Mouse (Mus musculus): Measurements from ENCODE around the gene Egfr.
A peak's percentile ranks its signal among the peaks of the same experiment; 100 is the strongest.

Gene Egfr

DNA sequence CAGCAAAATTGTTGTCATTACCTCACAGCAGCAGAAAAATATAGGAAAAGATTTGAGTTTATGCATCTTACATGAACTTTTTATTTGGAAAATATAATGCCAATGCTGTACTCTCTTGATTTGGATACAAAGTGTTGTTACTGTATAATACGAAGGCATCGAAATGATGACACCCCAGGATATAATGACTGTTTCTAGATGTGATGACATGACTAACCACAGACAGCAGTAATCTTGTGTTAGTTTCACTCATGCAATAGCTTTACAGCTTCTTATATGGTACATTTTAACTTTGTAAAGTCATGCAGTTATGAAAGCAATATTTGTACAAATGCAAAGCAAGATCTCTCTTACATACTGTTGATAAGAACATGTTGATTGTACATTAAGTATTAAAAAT is 165.5 kb downstream of the Egfr start:
- no peaks in the 10 kb centered on the region for H3K36me3 ChIP-seq (ENCODE audit: control insufficient read depth, insufficient read depth, low read length, poor library complexity, severe bottlenecking)
- H3K27me3 ChIP-seq (ENCODE audit: control insufficient read depth, insufficient read depth, low read length, poor library complexity, severe bottlenecking), result no peaks in the 10 kb centered on the region
- DNase-seq (ENCODE audit: low read depth, low spot score), result no peak

DNA sequence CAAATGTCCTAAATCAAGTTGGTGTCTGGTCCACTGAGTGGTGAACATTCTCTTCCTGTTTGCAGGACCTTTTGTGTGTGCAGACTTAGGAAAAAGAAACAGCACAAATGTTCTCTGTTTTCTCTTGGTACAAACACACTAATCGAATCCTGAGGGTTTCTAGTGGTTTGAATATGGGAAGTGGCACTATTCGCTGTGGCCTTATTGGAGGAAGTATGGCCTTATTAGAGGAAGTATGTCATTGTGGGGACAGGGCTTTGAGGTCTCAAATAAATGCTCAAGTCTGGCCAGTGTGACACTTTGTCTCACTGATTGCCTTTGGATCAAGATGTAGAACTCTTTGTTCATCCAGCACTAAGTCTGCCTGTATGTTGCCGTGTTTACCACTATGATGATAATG is 180.2 kb downstream of the Egfr start:
- Histone ChIP-seq H3K36me3 (ENCODE audit: control insufficient read depth, insufficient read depth, low read length, poor library complexity, severe bottlenecking) (no peaks in the 10 kb centered on the region), H3K27me3 (ENCODE audit: control insufficient read depth, insufficient read depth, low read length, poor library complexity, severe bottlenecking) (no peaks in the 10 kb centered on the region)
- peak; percentile 56 for DNase-seq (ENCODE audit: low read depth, low spot score)

DNA sequence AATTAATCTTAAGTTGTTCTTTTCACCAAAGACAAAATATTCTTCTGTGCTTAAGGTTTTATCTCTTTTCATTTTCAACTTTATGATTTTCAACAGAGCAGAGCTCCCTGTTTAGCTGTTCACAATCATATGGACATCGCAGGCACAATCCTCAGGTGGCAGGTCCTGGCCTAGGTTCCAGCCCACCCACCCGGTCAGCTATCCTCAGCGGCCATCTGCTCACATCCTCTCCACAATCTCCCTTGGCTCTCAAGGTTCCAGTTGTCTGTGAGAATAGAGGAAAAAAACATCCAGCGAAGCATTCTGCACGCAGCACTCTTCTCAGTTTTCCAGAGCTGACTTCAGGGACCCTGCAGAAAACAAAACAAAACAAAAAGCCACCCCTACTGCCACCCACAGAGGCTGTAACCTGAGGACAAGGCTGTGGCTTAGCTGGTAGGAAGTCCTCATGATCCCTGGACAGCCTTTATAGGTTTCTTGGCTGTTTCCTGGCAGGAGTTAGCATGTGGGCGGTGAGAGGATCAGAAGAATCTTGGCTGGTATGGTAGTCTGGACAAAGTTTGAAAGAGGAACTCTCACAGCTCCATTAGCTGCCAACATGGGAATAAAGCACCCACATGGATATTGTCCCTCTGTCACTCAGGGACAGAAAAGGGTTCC is 183.7 kb downstream of the Egfr start:
- Histone ChIP-seq H3K27me3 (ENCODE audit: control insufficient read depth, insufficient read depth, low read length, poor library complexity, severe bottlenecking) (no peaks in the 10 kb centered on the region), H3K36me3 (ENCODE audit: control insufficient read depth, insufficient read depth, low read length, poor library complexity, severe bottlenecking) (no peaks in the 10 kb centered on the region)
- DNase-seq (ENCODE audit: low read depth, low spot score), result no peak

DNA sequence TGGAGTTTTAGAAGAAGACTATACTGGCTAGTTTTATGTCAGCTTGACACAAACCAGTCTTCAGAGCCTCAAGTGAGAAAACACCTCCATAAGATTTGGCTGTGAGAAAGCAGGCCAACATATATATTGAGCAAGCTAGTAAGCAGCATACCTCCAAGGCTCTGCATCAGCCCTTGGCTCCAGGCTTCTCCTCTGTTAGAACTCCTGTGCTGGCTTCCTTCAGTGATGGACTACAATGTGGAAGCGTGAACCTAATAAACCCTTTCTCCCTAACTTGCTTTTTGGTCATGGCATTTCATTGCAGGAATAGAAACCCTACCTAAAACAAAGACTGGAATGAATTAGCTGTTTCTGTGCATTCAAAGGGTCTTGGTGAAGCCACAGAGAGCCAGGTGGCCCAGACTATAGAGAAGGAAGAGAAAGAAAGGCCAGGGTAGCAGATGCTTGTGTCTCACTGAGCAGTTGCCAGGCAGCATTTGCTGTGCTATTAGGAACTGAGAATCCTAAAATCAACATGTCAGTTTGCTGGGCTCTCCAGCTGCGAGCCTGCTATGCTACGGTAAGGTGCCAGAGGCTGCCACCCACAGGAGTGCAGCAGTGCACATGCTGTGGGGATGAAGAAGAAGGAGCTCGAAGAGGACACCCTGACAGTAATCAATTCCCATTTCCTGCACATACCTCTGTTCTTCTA is 189.2 kb downstream of the Egfr start:
- Histone ChIP-seq H3K36me3 (ENCODE audit: control insufficient read depth, insufficient read depth, low read length, poor library complexity, severe bottlenecking) (no peaks in the 10 kb centered on the region), H3K27me3 (ENCODE audit: control insufficient read depth, insufficient read depth, low read length, poor library complexity, severe bottlenecking) (no peaks in the 10 kb centered on the region)
- DNase-seq (ENCODE audit: low read depth, low spot score), result peak; percentile 16

DNA sequence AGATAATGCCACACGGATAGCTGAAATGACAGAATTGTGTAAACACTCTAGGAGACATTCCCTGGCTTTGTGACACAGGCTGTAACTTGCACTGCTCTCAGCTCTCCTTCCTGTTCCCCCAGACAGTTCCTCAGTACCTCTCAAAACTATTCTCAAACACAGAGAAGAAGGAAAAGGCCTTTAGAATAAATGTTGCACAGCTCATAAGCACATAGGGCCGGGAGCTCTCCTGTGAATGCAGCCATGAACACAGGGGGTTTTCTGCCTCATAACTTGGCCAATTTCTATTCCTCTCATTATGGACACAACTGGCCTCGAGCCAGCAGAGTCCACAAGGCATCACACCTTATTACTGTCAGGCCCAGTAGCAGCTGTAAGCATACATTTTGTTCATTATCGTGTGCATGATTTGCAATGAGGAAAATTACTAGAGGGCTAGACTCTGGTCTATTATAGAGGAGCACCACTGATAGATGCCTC is 190.0 kb downstream of the Egfr start:
- Histone ChIP-seq H3K27me3 (ENCODE audit: control insufficient read depth, insufficient read depth, low read length, poor library complexity, severe bottlenecking) (no peaks in the 10 kb centered on the region), H3K36me3 (ENCODE audit: control insufficient read depth, insufficient read depth, low read length, poor library complexity, severe bottlenecking) (no peaks in the 10 kb centered on the region)
- DNase-seq (ENCODE audit: low read depth, low spot score), result no peak

DNA sequence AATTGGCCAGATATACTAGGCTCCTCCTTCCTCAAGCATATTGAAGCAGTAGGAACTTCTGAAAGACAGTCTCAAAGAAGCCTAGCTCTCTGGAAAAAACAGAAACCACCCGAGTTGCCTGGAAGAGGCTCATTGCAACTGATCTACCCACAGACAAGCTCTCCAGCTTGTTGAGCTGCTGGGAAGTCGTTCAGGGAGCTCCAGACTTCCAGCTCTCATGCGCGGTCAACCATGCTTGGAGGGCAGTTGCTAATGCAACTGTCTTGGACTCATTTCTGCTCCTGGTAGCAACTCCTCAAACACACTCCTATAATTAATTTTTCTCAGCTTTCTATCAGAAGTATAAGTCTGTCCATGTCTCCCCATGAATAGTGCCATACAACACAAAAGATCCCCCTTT is 191.0 kb downstream of the Egfr start:
- no peaks in the 10 kb centered on the region for H3K27me3 ChIP-seq (ENCODE audit: control insufficient read depth, insufficient read depth, low read length, poor library complexity, severe bottlenecking)
- H3K36me3 ChIP-seq (ENCODE audit: control insufficient read depth, insufficient read depth, low read length, poor library complexity, severe bottlenecking), result no peaks in the 10 kb centered on the region
- DNase-seq (ENCODE audit: low read depth, low spot score), result no peak

DNA sequence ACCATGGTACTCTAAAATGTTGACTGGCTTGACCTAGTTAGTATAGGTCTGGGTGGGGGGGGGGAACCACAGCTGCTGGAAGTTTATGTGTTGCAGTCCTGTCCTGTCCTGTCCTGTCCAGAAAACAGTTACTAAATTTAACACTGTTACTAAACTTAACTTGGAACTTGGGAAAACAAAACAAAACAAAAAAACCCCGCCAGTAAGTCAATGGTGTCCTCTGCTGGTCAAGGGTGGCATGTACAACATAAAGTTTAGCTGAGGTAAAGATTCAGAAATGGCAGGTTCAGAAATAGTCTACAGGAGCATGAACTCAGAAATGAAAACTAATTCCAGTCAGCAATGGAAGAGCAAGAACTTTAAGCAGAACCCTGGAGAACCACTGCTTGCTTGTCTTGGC is 196.8 kb downstream of the Egfr start:
- peak; percentile 48 for DNase-seq (ENCODE audit: low read depth, low spot score)
- H3K36me3 ChIP-seq (ENCODE audit: control insufficient read depth, insufficient read depth, low read length, poor library complexity, severe bottlenecking), result no peaks in the 10 kb centered on the region
- no peaks in the 10 kb centered on the region for H3K27me3 ChIP-seq (ENCODE audit: control insufficient read depth, insufficient read depth, low read length, poor library complexity, severe bottlenecking)

DNA sequence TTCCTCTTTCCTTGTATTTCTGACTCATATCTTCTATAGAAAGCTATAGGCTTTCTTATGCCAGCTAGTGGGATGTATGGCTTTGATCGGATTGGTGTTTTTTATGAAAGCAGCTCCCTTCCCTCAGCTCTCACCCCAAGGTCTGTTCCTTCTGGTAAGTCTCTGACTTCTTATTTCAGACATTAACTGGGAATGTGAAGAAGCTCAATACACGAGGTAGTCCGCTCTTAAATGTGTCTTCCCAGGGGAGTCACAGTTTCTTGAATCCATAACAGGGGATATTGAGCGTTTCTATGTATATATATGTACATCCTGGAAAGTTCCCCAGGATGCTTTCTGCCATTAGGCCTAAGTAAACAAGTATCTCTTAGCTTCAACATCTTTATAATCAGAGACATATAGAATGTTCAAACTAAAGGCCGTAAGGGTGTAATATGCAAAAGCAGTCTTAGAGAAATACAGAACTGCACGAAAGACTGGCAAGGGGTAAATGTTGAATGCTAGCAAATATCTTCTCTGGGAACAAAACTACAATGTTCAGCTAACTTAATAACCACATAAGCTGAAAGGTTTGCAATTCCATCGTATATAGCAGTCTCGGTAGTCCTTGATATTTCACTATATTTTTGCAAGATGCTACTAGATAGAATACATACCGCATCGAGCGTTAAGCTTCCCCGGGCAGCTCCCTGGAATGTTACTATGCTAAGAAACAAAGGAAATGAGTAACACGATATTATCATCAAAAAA is 198.4 kb downstream of the Egfr start:
- Histone ChIP-seq H3K36me3 (ENCODE audit: control insufficient read depth, insufficient read depth, low read length, poor library complexity, severe bottlenecking) (no peaks in the 10 kb centered on the region), H3K27me3 (ENCODE audit: control insufficient read depth, insufficient read depth, low read length, poor library complexity, severe bottlenecking) (no peaks in the 10 kb centered on the region)
- no peak for DNase-seq (ENCODE audit: low read depth, low spot score)

DNA sequence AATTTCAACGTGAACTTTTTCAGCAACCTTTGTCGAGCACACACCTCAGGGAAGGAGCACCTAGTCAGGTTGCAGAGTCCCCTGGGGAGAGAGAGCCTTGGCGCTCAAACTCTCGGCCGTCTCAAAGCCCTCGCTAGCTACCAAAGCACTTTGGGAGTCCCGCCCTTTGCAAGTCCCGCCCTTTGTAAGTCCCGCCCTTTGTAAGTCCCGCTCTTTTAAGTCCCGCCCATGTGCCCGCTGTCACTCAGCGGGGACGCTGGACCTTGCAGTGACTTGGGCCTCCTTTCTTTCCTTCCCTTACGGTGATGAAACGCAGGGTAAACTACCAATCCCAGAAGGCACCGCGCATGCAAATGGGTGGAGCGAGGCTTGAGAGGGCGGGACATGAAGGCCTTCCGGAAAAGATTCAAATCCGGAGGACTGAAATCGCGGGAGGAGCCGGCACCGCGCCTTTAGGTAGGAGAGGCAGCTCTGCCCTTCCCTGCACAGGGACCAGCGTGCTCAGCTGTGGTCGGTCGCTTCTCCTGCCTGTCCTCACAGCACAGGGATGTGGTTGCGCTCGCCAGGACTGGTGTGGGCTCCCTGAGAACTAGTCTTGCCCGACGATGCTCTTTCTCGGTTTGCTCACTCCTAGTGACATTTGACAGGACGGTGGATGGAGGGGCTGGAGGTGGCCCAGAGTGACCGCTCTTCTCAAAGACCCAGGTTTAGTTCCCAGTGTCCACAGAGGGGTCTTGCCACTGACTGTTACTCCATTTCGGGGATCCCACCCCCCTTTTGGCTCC is 199.2 kb downstream of the Egfr start, which contains the start of gene Fbxo48:
Gene Fbxo48, plus strand, starts transcription at position 400 of the 785 bp plus-strand sequence.
- peak; percentile 99 for DNase-seq (ENCODE audit: low read depth, low spot score)
- no peaks in the 10 kb centered on the region for H3K36me3 ChIP-seq (ENCODE audit: control insufficient read depth, insufficient read depth, low read length, poor library complexity, severe bottlenecking)
- no peaks in the 10 kb centered on the region for H3K27me3 ChIP-seq (ENCODE audit: control insufficient read depth, insufficient read depth, low read length, poor library complexity, severe bottlenecking)

DNA sequence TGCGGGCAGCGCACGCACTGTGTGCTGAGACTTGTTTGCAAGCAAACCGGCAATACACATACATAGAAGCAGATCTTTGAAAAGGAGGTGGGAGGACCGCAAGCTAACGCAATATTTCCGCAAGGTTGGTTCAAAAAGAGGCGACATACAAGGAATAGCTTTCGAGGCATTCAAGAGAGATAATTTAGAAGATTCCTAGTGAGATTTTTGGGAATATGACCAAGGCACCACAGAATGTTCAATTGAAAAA is 199.7 kb downstream of the Egfr start:
- no peaks in the 10 kb centered on the region for H3K27me3 ChIP-seq (ENCODE audit: control insufficient read depth, insufficient read depth, low read length, poor library complexity, severe bottlenecking)
- no peaks in the 10 kb centered on the region for H3K36me3 ChIP-seq (ENCODE audit: control insufficient read depth, insufficient read depth, low read length, poor library complexity, severe bottlenecking)
- DNase-seq (ENCODE audit: low read depth, low spot score), result no peak

DNA sequence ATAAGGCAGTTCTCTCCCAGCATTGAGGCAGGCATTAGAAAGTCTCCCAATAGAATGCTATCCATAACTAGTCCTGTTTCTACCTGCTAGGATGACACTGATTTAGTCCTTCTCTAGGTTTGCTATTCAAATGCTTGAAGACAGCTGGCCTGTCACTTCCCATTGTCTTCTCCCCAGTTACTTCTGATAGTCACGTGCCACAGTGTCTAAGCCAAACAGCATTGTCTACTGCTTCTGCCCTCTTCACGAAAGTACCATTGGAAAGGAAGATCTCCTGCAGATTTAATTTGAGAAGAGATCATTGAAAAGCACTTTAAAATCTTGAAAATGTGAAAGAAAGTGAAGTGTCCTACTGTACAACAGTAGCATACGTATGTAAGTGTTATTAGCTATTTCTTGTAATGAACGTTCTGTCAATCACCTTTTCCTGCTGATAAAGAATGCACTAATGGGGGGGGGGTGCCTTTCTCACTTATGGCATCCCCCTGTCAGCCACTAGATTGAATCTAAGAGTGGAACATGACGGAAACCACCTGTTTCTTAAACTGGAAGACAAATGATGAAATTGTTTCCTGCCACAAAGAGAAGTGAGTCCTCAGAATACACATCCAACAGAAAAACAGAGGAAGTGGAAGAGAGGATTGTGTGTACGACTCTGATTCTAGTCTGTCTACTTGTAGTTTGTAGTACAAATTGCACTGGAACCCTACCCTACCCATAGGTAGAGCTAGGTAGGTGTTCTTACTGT is 204.3 kb downstream of the Egfr start:
- DNase-seq (ENCODE audit: low read depth, low spot score), result peak; percentile 77
- H3K36me3 ChIP-seq (ENCODE audit: control insufficient read depth, insufficient read depth, low read length, poor library complexity, severe bottlenecking), result no peaks in the 10 kb centered on the region

DNA sequence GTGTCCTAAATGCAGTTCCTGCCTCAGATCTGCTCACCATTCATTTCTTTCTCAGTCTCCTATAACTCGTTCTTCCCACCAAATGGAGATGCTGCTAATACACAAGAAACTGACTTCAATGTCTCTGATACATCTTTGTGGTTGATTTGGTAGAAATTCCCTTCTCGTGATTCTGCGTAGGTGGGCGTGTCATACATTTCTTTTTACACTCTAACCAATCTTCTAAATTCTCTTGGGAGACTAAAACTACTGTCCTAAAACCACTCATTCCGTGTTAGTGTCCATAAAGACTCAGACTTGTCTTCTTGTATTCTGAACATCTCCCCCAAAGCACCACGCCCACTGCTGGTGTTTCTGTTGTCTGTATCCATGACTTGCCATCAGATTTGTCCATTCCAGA is 205.0 kb downstream of the Egfr start:
- peak; percentile 74 for DNase-seq (ENCODE audit: low read depth, low spot score)
- Histone ChIP-seq H3K36me3 (ENCODE audit: control insufficient read depth, insufficient read depth, low read length, poor library complexity, severe bottlenecking) (no peaks in the 10 kb centered on the region), H3K27me3 (ENCODE audit: control insufficient read depth, insufficient read depth, low read length, poor library complexity, severe bottlenecking) (no peaks in the 10 kb centered on the region)

More for the DNA sequence above, 204.3 kb downstream of the Egfr start:
- H3K27me3 ChIP-seq (ENCODE audit: control insufficient read depth, insufficient read depth, low read length, poor library complexity, severe bottlenecking), result no peaks in the 10 kb centered on the region

DNA sequence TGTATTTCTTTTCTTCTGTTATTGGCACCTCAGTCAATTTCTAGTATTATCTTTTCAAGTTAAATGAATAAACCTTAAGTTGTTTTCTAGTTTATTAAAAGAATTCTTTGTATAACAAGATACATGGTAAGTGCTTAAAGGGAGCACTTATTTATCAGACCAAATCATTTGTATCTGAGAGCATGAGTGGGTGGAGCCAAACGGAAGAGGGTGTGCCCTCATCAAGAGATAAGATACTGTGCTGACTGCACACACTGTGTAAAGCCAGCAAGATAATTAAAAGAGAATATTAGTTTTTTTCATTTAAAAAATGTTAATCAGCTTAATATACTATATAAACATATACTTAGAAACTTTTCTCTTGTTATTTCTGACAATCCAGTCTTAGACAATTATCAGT is 206.5 kb downstream of the Egfr start:
- no peak for DNase-seq (ENCODE audit: low read depth, low spot score)
- no peaks in the 10 kb centered on the region for H3K27me3 ChIP-seq (ENCODE audit: control insufficient read depth, insufficient read depth, low read length, poor library complexity, severe bottlenecking)

More for the DNA sequence above, 206.5 kb downstream of the Egfr start:
- no peaks in the 10 kb centered on the region for H3K36me3 ChIP-seq (ENCODE audit: control insufficient read depth, insufficient read depth, low read length, poor library complexity, severe bottlenecking)

Measured in splenic B cell, adult 2 months (primary cell).